Mouse (Mus musculus) kidney, embryonic 14.5 days (tissue): ENCODE measurements around the gene Ntrk3. TPM values are rescaled to one million over a fixed set of nuclear protein-coding genes. Genes with fewer than 3 reads are reported as not detected.

ENCODE experiments used
- ATAC-seq: fragments of 200-750 bp; cut with Nextera tagmentation; 2 replicates; pipeline ENCODE4 v1.8.0; 2017; ENCODE audit warnings: moderate number of reproducible peaks, mild to moderate bottlenecking, moderate TSS enrichment, moderate library complexity; ENCODE audit not compliant: low FRiP score, low TSS enrichment
- H3K27ac ChIP-seq: fragments of 300-500 bp; sonication (generic); 2 replicates; pipeline ENCODE4 v1.5.1; 2014; ENCODE audit warnings: low read depth, mild to moderate bottlenecking, low read length, moderate library complexity, mixed read lengths
- H3K27me3 ChIP-seq: fragments of 300-500 bp; sonication (generic); 2 replicates; pipeline ENCODE4 v1.6.1; 2014; ENCODE audit warnings: mild to moderate bottlenecking, low read length; ENCODE audit not compliant: control insufficient read depth, insufficient read depth
- H3K36me3 ChIP-seq: fragments of 300-500 bp; sonication (generic); 2 replicates; pipeline ENCODE4 v1.6.1; 2014; ENCODE audit warnings: low read length, mixed read lengths; ENCODE audit not compliant: control insufficient read depth, insufficient read depth
- H3K4me1 ChIP-seq: fragments of 300-500 bp; sonication (generic); 2 replicates; pipeline ENCODE4 v1.6.1; 2014; ENCODE audit warnings: low read length, mixed read lengths; ENCODE audit not compliant: control insufficient read depth, insufficient read depth
- H3K4me2 ChIP-seq: fragments of 300-500 bp; sonication (generic); replicated peaks from 2 replicates; pipeline ENCODE4 v1.6.1; 2014; ENCODE audit warnings: low read depth, mild to moderate bottlenecking, low read length
- H3K4me3 ChIP-seq: fragments of 300-500 bp; sonication (generic); 2 replicates; pipeline ENCODE4 v1.5.1; 2014; ENCODE audit warnings: mild to moderate bottlenecking, low read length
- H3K9ac ChIP-seq: fragments of 300-500 bp; sonication (generic); 2 replicates; pipeline ENCODE4 v1.6.1; 2014; ENCODE audit warnings: low read depth, mild to moderate bottlenecking, low read length, moderate library complexity
- H3K9me3 ChIP-seq: fragments of 300-500 bp; sonication (generic); 2 replicates; pipeline ENCODE4 v1.6.1; 2016; ENCODE audit warnings: low read length; ENCODE audit not compliant: control insufficient read depth
- WGBS: fragments of 180-500 bp; shearing (Covaris S2); extraction: QIAGEN DNeasy Blood & Tissue Kit; methylation state at CpG from one replicate; pipeline ENCODE4 v1.1.7; 2014; 5-methylcytosine and 5-hydroxymethylcytosine counted together
- polyA plus RNA-seq: library from polyadenylated mRNA; unstranded; fragments of >200 nt; fragmentation: Nextera tagmentation; extraction: Ambion mirVana; gene quantifications from 2 replicates; pipeline ENCODE4 v1.2.1, GENCODE M21; 2014

Gene Ntrk3
- polyA plus RNA-seq, 1 experiment from 2014 or later = 5.1 TPM

DNA sequence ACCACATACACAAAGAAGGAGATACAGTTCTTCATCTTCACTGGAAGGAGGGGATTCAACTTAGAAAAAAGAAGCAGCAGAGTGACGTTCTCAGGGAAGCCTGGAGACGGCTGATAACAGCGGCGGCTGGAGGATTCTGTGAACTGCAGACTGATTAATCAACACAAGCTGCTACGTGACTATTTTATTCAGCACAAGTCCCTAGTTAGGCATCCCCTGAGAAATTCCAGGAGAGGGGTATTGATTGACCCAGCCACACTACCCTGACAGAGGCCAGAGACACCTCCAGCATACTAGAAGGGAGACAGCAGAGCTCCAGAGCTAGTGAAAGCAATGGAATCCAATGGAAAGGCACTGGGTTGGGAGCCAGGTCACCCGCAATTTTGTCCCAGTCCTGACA is 516.1 kb downstream of the Ntrk3 start:
- no peak overlapping the region for H3K9ac ChIP-seq
- WGBS = 76% methylated on average over 6 of the region's 6 CpGs
- no peak overlapping the region for H3K4me2 ChIP-seq
- ATAC-seq = no peak
- no peaks in the 10 kb centered on the region for H3K36me3 ChIP-seq
- H3K4me3 ChIP-seq = no peak overlapping the region
- no peaks in the 10 kb centered on the region for H3K27me3 ChIP-seq
- H3K27ac ChIP-seq = no peak overlapping the region
- H3K9me3 ChIP-seq = no peaks in the 10 kb centered on the region
- no peaks in the 10 kb centered on the region for H3K4me1 ChIP-seq

DNA sequence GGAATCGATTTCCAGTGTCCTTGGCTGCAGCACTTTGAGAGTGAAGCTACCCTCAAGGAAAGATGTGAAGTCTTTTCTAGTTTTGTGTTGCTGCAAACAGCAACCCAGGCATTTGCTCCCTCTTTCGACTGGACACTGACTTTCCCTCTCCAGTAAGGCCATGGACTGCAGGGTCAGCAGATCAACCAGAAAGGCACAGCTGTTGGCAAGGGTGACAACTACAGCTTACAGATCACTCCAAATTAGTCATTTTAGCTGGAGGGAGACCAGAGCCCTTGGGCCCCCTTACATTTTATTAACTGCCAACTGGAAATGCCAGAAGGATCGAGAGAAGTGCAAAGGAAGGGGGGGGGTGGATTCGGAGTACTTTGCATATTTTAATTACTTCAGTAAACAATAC is 516.9 kb downstream of the Ntrk3 start:
- Histone ChIP-seq H3K36me3 (no peaks in the 10 kb centered on the region), H3K9ac (no peak overlapping the region), H3K4me1 (no peaks in the 10 kb centered on the region), H3K27me3 (no peaks in the 10 kb centered on the region), H3K9me3 (no peaks in the 10 kb centered on the region), H3K4me2 (no peak overlapping the region), H3K27ac (no peak overlapping the region), H3K4me3 (no peak overlapping the region)
- 70% methylated on average over 4 of the region's 4 CpGs for WGBS
- ATAC-seq = no peak

DNA sequence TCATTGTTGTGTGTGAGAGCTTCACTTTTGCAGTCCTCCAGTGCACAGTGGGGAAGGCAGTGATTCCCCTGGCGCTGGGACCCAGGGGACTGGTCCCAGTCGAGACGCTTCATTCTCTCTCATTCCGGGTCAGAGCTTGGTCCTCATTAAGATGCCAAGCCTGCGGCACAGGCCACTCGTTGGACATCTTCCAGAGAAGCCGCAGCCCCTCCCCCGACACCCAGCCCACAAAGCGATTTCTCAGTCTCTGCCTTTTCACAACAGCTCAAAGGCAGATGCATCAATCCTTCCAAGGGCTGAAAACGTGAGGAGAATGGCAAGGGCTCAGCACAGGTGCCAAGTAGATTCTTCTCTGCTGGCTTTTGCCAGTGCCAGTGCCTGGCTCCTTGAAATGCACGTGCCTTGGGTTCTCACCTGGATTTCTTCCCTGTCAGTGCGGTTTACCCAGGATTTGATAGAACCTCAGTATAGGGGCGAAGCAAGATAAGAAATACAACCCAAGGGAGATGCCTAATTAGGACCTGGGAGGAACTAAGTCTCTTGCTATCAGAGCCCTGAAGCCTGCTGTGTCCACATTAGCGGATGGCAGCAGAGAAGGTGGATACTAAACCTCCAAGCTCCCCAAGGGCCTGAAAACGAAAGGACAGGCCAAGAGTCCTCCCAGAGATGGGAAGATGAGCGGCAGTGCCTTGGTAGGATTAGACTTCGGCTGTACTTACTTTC is 546.7 kb downstream of the Ntrk3 start:
- no peak for ATAC-seq
- H3K27me3 ChIP-seq = no peaks in the 10 kb centered on the region
- H3K4me1 ChIP-seq = peaks cover 3% of the 10 kb centered on the region; the same call in 1 of the 2 replicates
- WGBS = 41% methylated on average over 17 of the region's 17 CpGs
- H3K4me3 ChIP-seq = no peak overlapping the region
- H3K4me2 ChIP-seq = no peak overlapping the region
- H3K9me3 ChIP-seq = no peaks in the 10 kb centered on the region
- no peak overlapping the region for H3K9ac ChIP-seq
- H3K27ac ChIP-seq = no peak overlapping the region
- no peaks in the 10 kb centered on the region for H3K36me3 ChIP-seq

DNA sequence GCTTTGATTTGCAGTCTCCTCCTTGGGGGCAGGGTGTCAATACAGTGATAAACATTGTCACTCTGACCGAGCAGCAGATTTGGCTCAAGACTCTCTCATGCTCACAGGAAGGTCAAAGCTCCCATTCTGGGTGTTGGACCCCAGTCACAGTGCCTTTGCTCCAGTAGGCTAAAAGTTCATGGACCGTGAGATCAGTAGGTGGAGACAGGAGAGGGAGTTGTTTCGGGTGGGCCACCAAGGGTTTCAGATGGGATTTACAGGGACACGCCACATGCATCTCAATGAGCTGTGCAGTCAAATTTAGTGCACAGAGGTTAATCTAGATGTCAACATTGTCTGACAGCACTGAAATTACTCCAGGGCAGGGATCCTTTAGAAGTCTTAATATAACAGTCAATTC is 552.2 kb downstream of the Ntrk3 start:
- Histone ChIP-seq H3K36me3 (no peaks in the 10 kb centered on the region), H3K27me3 (no peaks in the 10 kb centered on the region), H3K9ac (no peak overlapping the region), H3K4me1 (no peaks in the 10 kb centered on the region), H3K9me3 (no peaks in the 10 kb centered on the region), H3K4me2 (no peak overlapping the region), H3K27ac (peak overlapping the region; percentile 17; the same call in 1 of the 2 replicates), H3K4me3 (no peak overlapping the region)
- ATAC-seq = peak; percentile 95
- WGBS = 7% methylated on average over 4 of the region's 4 CpGs

- Histone ChIP-seq H3K4me2 (no peak overlapping the region), H3K9me3 (no peaks in the 10 kb centered on the region), H3K36me3 (no peaks in the 10 kb centered on the region), H3K27me3 (no peaks in the 10 kb centered on the region), H3K4me1 (no peaks in the 10 kb centered on the region), H3K27ac (no peak overlapping the region), H3K4me3 (no peak overlapping the region), H3K9ac (no peak overlapping the region)
- WGBS = 41% methylated on average over 1 of the region's 1 CpGs
- ATAC-seq = no peak
These were observed 554.4 kb downstream of the Ntrk3 start for GRCm38 (mm10) chr7:78183396-78183795.

- WGBS = 80% methylated on average over 4 of the region's 4 CpGs
- no peaks in the 10 kb centered on the region for H3K9me3 ChIP-seq
- no peak overlapping the region for H3K4me2 ChIP-seq
- no peak for ATAC-seq
- no peaks in the 10 kb centered on the region for H3K36me3 ChIP-seq
- H3K4me3 ChIP-seq = no peak overlapping the region
- no peak overlapping the region for H3K9ac ChIP-seq
- no peaks in the 10 kb centered on the region for H3K4me1 ChIP-seq
- H3K27ac ChIP-seq = no peak overlapping the region
- H3K27me3 ChIP-seq = no peaks in the 10 kb centered on the region
These were observed 557.7 kb downstream of the Ntrk3 start for GRCm38 (mm10) chr7:78179996-78180665.

DNA sequence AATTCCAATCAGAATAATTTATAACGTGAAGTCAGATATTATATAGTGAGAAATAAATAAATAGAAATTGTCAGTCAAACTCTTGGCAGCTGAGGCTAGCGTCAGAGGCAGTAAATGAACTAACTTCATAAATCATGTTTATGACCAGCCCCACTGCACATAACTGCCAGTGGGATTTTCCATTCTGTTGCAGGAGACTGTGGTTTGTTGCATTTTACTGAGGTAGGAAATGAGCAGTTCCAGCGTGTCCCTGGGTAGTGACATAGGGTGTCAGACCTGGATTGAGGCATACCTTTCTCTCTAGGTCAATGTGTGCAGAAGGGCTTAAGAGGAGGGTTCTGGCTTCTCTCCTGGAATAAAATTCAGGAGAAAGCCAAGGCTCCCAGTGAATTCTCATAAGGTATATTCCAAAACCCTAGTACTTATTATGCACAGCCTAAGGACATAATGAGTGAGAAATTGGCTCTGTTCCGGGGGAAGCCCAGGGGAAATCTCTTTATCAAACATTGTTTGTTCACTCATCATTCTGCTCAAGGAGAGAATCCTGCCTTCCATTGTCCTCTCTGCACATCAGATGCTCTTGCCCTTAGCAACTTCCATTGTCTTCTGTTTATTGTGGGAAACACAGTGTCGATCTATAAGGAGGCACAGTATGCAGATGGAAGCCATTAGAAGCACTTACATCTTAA is 565.4 kb downstream of the Ntrk3 start:
- Histone ChIP-seq H3K9me3 (no peaks in the 10 kb centered on the region), H3K36me3 (no peaks in the 10 kb centered on the region), H3K27me3 (no peaks in the 10 kb centered on the region), H3K27ac (no peak overlapping the region), H3K4me1 (no peaks in the 10 kb centered on the region), H3K4me3 (no peak overlapping the region), H3K9ac (no peak overlapping the region), H3K4me2 (no peak overlapping the region)
- no peak for ATAC-seq
- 63% methylated on average over 5 of the region's 5 CpGs for WGBS

DNA sequence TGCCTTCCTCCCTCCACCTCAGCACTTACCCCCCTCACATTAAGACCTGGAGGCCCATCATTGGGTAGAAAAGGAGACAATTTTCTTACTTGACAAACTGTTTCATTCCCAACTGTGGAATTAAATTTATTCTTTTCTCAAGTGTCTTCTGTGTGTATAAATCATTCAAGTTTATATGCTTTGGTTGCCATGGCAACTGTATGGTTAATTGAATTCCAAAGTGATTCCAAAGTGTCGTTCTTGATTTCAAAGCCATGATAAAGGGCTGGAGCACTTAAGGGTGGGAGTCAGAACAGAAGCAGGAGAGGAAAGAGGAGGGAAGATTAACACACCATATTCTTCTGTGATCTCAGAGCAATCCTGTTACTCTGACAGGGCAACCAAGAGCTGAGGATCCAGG is 572.3 kb downstream of the Ntrk3 start:
- Histone ChIP-seq H3K27ac (no peak overlapping the region), H3K36me3 (no peaks in the 10 kb centered on the region), H3K27me3 (no peaks in the 10 kb centered on the region), H3K4me2 (no peak overlapping the region), H3K9ac (no peak overlapping the region), H3K9me3 (no peaks in the 10 kb centered on the region), H3K4me3 (no peak overlapping the region), H3K4me1 (no peaks in the 10 kb centered on the region)
- whole genome bisulfite sequencing = 6% methylated on average over 1 of the region's 1 CpGs
- ATAC-seq = no peak

GRCm38 (mm10) chr7:78157946-78158345 is 579.9 kb downstream of the Ntrk3 start:
- Histone ChIP-seq H3K4me3 (no peak overlapping the region), H3K27me3 (no peaks in the 10 kb centered on the region), H3K9me3 (no peaks in the 10 kb centered on the region), H3K4me1 (no peaks in the 10 kb centered on the region), H3K4me2 (no peak overlapping the region), H3K9ac (no peak overlapping the region), H3K27ac (no peak overlapping the region), H3K36me3 (no peaks in the 10 kb centered on the region)
- 83% methylated on average over 2 of the region's 2 CpGs for WGBS
- ATAC-seq = no peak
